Mouse (Mus musculus) frontal cortex, adult 2 months (tissue): ENCODE measurements at regions not wholly inside any gene's neighbourhood (a gene's known extent, or its start where the extent isn't known, plus 50 kb on each side); places are given as distances from the start of the nearest gene placed in this dataset.
A peak's percentile ranks its signal among the peaks of the same experiment; 100 is the strongest.

Experiments used
- DNase-seq, 2 experiments: peaks; one replicate each; pipeline ENCODE4 v3.0.0; 2022; ENCODE audit warnings: low spot score in 1 of 2; ENCODE audit errors: extremely low spot score in 1 of 2

DNA sequence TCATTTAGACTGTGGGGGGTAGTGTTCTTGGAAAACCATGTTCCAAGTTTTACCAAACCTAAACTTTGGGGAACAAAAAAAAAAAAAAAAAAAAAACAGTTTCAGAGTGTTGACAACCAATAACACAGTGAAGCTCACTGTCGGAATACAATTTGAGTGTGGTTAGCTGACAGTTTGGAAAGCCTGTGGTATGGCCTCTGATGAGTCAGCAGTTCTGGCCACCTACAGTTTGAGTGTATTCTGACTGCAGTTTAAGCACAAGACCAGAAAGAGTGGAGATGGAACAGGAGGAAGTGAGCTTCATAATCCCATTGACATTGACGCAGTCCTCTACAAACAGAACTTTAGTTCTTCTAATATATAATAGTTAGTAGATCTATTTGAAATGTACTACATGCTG, 303.0 kb downstream of the Inhba start:
- DNase-seq, result no peak

DNA sequence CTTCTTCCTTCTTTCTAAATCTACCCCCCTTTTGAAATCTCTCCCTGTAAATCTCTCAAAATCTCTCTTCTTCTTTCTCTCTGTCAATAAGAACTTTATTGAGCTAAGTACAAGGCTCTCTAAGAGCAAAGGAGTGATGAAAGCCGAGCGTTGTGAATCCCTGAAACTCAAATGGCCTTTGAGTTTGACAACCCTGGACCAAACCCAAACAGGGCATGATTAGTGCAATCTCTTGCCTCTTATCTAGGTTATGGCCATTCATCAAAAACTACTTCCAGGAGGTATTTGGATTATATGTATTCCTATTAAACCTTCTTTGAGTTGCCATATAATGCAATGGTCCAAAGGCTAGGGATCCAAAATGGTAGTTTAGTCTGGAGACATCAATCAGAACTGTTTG, 304.0 kb downstream of the Inhba start:
- DNase-seq, result no peak

DNA sequence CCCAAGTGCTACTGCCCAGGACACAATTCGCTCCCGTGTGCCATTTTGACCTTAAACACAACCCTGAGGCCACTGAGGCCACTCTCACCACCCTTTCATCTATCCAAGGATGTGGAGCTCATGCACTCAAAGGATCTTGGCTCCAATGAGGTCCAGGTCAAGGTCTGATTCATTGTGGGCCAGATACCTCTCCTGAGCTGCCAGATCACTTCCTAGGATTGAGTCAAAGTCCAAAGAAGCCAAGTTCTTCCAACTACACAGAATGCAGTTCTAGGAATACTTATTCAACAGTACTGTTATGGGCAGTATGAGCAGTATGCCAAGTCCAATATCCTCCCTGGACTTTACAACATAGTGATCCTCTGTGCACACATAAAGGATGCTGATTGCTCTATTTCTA, 304.9 kb downstream of the Inhba start:
- DNase-seq, result no peak

DNA sequence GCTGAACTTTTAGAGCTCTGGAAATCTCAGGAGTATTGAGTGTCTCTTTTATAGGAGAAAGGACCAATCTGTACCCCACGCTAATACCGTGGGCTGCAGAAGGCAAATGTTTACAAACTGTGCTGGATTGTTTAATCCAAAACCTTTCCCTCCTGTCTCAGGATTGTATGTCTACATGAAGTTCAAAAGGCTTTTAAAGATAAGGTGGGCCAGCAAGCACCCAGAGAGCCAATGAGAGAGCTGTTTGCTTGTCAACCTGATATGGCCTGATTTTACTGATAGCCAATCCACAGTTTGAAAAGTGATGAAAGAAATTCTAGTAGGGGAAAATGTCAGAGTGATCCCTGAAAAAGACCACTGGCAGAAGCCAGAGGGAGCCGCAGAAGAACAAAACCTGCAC, 305.8 kb downstream of the Inhba start:
- no peak for DNase-seq

DNA sequence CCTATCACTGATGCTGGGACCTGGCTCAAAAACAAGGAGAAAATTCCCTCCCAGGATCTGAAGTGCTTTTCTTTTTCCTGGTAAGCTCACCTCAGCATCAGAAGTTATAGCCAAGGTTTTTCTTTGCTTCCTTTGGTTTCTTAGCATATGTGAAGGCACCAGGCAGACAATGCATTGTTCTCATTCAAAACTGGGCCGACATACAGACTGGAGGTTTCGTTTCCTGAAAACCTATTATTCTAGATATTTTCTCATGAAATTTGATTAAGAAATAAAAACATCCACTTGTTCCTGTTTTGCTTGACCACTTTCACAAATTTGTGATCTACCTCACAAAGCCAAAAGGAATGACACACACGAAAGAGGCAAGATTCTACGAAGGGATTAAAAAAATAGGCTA, 308.7 kb downstream of the Inhba start:
- no peak for DNase-seq

DNA sequence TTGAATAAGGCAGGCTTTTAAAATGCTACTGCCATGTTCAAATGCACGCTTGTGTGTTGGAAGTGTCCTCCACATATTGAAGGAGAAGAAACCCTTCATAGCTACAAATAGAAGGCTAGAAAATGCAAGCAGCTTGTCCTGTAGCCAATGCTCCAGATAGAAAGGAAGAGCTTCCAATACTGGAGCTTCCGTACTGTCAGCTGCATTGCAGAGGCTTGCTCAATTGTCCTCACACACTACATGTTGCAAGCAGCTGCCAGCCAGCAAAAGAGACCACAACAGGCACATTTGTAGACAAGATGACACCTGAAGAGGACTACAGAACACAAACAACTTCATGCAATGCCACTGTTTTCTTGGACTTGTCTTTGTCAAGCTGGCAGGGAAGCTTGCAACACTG, 314.0 kb downstream of the Inhba start:
- DNase-seq, result no peak

DNA sequence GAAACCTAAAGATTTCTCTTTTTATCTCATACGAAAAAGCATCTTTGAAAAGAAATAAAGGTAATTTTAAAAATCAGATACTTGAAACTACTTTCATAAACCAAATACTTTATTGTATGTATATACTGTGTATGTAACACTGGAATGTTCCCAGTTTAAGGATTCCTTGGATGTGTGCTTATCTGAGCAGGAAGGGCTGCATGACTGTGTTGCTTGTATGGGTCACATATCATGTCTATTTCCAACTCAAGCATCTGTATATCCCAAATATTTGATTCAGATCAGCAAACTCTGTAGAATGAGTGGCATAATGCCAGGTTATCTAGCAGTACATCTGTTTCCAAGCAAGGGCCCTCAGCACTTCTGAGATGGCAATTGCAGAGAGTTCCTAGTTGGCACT, 330.1 kb downstream of the Inhba start:
- no peak for DNase-seq

DNA sequence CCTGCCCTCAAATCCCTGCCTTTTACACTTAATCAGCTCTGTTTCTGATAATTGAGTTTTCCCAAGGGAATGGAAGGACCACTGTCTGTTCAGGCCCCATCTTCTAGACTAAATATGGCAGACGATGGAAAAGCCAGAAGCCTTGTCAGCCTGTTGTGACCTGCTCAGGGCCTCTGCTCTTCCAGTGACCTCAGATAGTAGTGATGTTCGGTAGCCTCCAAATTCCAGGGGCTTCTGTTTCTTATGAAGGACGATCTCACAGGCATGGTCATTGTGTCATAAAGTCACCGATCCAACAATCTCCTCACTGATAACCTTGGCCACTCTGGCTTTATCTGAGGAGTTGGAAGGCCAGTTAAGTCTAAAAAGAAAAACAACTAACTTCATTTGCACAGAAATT, 330.5 kb downstream of the Inhba start:
- no peak for DNase-seq

DNA sequence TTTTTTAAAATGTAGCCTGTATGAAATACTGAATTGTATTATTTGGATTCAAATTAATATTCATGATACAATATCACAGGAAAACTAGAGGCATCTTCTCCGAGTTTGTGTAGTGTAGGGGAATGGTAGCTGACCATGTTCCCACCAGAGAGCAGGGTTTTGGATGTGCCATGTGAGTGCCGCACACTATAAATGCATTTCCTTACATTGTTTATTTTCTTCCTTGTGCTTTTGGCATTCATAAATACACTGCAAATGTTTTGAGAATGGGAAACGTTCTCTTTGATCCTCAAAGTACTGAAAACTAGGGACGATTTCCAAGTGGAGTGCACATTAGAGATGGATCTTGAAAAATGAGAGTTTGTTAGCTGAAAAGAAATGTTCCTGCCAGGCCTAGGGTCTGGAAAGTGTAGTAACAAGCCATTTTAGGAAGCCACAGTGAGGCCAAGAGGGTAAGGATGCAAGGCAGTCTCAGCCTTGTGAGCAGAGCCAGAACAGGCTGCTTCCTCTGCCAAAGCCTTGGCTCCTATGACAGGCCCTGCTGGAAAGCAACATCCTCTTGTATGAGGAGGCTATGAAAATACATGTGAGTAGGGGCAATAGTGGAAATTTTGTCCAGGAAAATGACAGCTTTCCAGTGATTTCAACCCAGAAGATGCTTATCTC, 331.8 kb downstream of the Inhba start:
- peak in 1 of 2 experiments; percentile 5 for DNase-seq

DNA sequence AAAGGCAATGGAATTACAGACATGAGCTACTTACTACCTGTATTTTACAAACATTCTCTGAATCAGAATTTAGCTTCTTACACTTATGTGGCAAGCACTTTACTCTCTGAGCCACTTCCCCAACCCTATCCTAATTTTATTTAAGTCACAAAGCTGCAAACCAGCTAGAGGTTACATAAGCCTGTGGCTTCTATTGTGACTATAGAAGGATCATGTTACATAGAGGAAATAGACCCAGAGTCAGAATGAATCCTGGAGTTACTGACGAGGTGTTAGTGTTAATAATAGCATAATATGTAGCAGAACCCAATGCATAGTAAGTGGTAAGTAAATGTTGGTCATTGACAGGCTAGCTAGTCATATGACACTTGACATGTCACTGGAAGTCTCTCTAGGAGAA, 337.7 kb downstream of the Inhba start:
- no peak for DNase-seq

DNA sequence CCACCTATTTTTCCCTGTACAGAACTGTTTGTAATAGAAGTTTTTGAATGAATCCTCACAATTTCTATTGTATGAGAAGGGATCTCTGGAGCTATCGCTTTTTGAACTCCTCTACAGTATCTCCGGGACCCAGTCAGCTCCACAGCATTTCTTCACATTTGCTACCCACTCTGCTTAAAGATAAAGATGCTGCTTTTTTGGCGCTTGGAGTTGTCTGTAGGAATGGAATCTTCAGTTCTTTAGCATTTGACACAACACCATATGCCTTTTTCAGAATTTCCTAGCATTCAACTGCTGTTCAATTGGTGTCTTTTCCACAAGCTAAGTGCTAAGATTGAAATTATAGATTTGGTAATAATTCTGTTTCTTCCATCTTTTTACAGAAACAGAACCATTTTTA, 338.4 kb downstream of the Inhba start:
- DNase-seq, result peak; percentile 11 to 42

DNA sequence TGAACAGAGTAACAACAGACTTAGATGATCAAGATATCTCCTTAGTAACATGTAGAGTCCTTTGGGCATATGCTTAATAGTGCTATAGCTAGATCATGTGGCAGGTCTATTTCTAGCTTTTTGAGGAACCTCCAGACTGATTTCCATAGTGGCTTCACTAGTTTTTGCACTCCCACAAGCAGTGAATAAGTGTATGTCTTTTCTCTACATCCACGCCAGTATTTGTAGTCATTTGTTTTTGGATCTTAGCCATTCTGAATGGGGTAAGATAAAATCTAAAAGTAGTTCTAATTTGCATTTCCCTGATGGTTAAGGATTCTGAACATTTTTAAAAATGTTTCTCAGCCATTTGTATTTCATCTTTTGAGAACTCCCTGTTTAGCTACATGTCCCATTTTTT, 343.7 kb downstream of the Inhba start:
- DNase-seq, result peak; percentile 28 to 65

DNA sequence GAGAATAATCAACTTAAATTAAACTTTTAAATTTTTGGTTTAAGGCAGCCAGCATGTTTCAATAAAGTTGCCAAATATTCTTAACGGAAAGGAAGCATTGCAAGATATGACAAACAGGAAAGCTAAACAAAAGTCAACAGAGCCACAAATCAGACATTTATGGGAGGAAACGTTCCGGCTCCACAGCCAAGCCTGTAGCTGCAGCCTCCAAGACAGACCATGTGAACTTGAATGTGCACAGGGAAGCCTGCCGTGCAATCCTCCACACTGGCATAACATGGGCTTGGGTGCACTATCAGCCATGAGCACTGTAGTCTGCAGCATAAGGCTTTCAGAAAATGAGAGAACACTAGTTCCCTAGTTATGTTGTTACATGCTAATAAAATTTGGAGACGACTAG, 367.8 kb downstream of the Inhba start:
- DNase-seq, result no peak

DNA sequence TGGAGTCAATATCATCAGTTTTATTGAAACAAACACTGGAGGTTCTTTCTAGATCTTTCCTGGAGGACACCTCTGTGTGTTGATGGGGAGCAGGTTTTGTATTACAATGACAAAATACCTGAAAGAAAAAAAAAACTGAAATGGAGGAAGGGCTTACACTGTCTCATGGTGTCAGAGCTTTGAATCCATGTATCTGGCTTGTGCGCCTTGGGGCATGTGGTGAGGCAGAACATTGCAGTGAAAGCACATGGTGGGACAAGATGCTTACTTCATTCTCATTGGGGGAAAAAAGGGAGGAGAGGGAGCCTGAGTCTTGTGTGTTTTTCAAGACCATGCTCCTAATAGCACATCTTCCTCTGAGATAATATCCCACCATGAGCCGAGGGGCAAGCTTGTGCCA, 368.3 kb downstream of the Inhba start:
- no peak for DNase-seq

DNA sequence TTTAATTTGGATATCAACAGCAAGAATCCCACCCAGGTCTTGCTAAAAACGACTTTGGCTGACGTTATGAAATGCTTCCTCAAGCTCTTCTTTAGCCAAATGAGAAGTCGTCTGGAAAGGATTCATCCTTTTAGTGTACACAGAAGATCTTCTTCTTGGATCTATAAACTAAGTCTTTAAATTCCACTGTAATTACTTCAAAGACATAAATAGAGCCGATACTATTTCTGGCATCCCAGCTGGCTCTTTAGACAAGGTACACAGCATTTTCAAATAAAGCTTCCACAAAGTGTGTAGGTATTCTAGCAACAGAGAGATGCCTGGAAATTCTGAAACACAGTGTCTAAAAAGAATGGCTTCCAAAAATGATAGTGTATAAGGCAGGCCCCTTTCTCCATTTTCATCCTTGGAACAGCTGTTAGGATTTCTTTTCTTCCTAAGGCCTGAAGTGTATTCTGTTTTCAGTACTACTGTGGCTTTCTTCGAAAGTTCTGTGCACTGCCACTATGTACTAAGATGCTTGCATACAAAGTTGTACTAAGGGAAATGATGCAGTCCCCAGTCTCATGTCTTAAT, 371.4 kb downstream of the Inhba start:
- DNase-seq, result peak; percentile 14 to 27

DNA sequence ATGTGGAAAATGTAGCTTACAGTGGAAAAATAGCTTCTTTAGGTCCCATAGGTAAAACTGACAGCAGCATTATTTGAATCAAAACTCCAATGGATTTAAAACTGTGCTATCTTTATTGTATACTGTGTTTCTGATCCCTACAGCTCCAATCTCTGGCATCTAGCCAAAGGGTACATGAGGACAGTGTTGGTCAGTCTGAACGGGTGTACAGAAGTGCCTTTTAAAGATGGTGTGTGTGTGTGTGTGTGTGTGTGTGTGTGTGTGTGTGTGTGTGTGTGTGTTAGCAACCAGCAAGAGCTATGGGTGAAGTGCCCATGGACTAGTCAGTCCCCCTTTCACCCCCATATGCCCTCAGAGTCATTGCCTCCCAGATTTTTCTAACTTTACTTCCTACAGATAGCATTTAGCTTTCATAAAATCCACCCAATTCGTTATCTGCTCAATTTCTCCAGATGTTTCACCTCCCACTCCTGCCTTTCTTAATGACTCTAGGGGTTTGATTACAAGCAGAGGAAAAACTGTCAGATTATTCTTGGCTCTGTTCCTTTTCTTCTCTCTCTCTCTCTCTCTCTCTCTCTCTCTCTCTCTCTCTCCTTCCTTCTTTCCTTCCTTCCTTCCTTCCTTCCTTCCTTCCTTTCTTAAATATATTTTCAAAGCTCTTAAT, 404.8 kb downstream of the Inhba start:
- no peak for DNase-seq

DNA sequence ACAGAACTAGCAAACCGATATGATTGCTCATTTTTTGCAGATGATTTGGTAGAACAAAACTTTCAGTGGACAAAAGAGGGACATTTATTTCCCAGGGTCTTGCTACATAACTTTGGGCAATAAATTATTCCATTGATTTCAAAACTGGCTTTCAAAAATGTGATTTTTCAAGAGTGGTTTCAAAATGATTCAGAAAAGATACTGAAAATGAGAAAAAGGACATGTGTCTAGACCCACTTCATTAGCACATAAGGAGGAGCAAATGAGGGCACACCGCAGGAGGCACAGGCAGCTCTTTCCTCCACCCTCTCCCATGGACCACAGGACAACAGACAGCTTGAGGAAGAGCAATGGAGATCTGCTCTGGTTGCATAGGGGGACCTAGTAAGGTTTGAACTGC, 412.5 kb downstream of the Inhba start:
- DNase-seq, result no peak

DNA sequence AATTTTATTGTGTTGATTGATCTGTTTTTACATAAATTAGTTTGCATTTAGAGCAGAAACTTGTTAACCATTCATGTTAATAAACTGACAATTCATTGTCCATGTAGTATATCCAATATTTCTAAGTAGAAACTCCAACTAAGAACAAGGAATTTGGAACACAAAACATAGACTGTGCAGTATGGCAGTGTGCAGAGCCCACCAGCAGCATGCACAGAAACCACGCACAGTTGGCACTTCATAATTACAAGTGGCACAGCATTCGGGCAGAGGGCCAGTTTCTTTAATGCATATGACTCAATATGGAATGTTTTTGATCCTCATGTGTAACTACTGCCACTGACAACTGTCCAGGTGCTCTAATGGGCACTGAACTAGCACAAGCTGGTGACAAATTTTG, 423.8 kb downstream of the Inhba start:
- DNase-seq, result peak in 1 of 2 experiments; percentile 2

DNA sequence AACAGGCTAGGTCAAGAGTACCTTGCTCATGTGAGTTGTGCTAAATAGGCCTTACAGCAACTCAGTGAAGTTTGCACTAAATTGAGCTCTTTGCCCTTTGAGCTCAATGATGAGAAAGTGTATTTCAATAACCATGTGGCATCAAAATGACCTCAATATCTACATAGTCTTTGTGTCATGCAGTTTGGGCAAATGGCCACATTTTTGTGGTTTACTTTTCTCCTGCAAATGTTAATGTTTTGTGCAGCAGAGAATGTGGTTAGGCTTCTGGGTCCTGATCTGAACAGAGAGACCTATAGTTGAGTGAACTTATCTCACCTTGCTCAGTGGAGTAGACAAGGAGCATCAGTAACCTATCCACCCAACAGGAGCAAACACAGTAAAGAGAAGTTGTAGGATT, 441.6 kb downstream of the Inhba start:
- DNase-seq, result no peak

DNA sequence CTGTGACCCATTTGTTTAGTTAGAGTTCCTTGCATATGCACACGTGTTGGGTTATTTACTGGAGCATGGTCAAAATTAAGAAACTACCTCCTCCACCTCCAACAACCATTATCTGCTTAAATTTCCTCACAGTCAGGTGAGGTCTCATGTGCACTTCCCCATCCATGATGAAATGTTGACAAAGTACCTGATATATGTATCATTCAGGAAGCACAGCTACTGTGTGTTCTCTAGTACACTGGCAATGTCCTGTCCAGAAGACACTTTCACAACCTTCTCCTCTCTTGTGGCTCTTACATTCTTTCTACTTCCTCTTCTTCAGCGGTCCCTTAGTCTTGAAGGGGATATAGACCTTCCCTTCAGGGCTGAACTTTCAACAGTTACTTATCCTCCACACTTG, 448.1 kb downstream of the Inhba start:
- DNase-seq, result no peak

DNA sequence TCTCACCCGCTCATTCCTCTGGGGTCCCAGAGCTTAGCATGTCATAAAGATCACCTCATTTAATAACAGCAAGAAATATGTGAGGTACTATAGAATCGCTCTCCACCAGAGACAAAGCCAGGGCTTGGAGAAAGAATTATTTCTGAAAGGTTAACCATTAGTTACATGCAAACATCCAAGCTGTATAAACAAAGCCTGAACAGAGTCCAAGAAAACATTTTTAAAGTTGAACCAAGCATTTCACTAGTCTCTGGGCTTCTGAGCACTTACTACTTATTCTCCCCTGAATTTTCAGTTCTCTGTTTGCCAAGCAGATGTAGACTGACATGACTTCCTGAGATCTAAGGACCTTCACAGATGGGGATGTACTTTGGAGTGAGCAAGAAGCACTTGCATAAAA, 450.0 kb downstream of the Inhba start:
- no peak for DNase-seq

DNA sequence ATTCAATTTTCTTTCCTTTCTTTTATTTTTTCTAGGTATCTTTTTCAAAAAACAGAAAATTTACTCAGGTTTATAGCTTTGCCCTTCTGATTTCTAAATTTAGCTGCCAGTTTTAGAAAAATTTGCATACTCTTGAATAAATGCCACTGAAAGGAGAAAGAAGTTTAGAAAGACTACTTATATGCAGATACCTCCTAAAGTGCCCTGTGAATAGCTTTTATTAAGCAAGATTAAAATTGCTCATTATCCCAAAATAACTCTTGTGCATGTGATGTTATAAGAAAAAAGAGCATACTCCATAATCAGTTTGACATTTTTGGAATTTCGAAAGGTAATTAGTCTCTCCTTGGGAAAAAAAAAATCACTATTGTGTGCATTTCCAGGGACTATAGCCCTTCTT, 453.2 kb downstream of the Inhba start:
- no peak for DNase-seq
